Mouse (Mus musculus): ENCODE measurements around the gene Slc26a5.
A peak's percentile ranks its signal among the peaks of the same experiment; 100 is the strongest.

The Slc26a5 gene

GRCm38 (mm10) chr5:21810924-21811323 lies 54.5 kb downstream of the Slc26a5 start:
- no peak for DNase-seq (ENCODE audit: low read depth, low spot score)

DNA sequence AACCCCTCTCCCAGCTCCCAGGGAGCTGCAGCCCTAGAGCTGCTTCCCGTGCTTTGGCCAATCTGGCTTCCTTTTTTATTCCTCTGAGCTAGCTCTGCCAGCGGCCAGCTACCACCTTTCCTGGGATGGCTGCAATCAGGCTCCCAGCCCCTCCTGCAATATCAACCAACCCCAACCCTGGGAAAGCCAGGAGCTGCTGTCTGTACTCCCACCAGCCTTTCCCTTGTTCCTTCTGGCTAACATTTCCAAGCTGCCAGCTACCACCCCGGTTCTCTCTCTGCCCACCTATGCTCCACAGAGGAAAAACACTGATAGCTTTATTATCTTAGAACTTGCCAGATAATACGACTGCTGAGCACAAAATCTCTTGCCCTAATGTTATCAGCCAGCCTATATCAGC lies 60.6 kb downstream of the Slc26a5 start:
- DNase-seq (ENCODE audit: low read depth, low spot score) = no peak

DNA sequence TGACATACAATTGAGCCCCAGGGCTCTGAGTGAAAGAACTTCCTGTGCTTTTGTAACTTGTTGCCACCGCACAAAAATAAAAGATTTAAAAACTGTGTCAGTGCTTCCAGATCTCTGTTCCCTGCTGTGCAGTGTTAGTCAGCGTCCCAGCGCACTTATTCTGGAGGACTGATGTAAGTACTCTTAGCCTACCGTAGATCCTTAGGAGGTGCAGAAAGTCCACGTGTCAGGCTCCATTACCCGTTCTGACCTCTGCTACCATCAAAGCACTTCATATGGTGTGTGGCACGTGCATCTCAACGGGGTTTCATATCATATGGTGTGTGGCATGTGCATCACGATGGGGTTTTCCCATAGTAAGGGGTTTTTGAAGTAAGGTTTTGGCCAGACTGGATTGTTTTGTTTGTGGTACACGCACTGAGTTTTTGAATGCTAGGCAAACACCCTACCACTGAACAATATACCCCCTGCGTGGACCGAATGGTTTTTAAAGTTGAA lies 61.7 kb downstream of the Slc26a5 start:
- no peak for DNase-seq (ENCODE audit: low read depth, low spot score)

DNA sequence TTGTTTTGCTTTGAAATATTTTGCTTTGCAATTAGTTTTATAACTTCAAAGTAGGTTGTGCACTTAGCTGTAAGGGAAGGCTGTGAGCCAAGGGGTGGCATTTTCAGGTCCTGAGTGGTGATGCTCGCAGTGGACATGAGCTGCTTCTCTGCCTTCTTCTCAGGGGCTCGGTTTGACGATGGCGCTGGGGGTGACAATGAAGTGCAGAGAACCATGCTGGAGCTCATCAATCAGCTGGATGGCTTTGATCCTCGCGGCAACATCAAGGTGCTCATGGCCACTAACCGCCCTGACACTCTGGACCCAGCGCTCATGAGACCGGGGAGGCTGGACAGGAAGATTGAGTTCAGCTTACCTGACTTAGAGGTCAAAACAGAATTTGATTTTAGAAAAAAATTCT lies 62.5 kb downstream of the Slc26a5 start:
- DNase-seq (ENCODE audit: low read depth, low spot score) = no peak

DNA sequence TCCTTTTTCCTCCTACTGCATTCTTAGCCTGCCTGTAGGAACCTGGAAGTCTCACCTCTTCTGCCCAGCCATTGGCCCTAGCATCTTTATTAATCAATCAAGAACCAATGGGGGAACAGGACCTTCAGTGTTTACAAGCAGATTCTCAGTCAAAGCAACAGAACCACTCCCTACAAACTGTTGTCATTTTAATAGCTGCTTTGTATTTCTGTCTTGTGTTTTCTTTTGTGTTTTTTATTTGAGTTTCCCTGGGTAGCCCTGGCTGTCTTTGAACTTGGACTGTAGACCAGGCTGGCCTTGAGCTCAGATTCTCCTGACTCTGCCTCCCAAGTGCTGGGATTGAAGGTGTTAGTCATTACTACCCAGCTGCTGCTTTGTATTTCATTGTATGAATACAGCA lies 73.2 kb downstream of the Slc26a5 start:
- DNase-seq (ENCODE audit: low read depth, low spot score) = no peak

DNA sequence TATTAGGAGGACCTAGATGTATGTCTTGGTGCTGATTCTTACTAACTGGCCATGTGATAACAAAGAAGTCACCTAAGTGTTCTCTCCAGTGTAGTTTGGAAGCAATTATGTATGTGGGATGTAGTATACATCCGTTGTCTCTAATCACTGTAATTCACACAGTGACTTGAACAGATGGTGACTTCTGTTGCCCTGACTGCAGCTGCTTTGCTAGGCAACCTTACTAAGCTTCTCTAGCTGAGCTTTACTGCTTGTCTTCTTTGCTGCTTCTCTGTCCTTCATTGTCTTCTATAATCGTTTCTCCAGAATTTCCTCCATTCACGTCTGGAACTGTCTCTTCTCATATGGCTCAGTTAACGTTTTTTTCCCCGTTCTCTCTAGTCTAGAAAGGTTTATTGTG lies 76.3 kb downstream of the Slc26a5 start:
- DNase-seq (ENCODE audit: low read depth, low spot score) = no peak

- no peak for DNase-seq (ENCODE audit: low read depth, low spot score)
These were observed 78.0 kb downstream of the Slc26a5 start for GRCm38 (mm10) chr5:21787186-21788105.

DNA sequence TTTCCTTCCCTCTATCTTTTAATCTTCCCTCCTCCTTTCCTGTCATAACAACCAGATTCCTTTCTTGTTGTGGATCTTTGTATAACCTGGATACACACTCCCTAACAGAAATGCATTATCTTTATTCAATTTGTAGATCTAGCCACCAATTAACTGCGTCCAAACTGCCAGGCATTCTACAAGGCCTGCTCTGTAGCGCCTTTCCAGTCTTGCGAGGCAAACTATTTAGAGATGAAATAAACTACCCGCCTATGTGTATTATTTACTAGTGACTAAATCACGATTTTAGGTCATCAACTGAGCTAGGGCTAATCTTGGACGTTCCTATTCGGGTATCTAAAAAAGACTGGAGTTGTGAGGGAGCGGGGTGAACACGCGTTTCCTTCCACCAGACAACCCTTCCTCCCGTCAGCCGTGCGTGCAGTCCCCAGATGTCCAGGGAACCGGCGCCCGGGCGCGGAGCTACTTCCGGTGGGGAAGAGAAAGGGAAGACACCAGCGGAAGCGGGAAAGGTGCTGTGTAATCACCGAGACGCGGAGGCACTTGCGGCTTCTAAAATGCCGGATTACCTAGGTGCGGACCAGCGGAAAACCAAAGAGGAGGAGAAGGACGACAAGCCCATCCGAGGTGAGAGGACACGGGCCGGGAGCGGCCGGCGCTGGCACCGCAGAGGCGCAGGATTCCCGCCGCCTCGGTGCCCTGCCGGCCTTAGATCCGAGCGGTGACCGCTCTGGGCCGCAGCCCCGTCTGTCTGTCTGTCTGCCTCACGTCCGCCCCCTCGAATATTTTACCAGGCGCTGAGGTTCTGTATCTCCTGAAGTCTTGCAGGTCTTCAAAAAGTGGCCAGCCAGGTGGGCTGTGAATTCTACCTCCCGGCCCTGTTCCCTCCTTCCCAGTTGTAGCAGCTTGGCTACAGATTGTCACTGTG lies 78.9 kb downstream of the Slc26a5 start:
- peak; percentile 86 for DNase-seq (ENCODE audit: low read depth, low spot score)

DNA sequence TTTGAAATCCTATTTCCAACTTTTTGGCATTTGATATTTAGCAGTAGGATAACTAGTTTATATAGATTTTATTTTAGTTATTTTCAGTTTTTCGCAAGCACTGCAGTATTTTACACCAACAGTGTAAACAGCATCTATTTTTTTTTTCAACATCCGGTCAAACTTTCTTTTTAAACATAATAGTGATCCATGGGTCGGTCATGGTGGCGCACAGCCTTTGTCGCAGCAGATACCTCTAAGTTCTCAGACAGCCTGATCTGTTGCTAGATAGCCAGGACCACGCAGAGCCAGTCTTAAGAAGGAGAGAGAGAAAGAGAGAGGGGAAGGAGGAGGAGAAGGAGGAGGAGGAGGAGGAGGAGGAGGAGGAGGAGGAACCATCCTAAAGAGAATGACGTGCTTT lies 79.6 kb downstream of the Slc26a5 start:
- no peak for DNase-seq (ENCODE audit: low read depth, low spot score)

DNA sequence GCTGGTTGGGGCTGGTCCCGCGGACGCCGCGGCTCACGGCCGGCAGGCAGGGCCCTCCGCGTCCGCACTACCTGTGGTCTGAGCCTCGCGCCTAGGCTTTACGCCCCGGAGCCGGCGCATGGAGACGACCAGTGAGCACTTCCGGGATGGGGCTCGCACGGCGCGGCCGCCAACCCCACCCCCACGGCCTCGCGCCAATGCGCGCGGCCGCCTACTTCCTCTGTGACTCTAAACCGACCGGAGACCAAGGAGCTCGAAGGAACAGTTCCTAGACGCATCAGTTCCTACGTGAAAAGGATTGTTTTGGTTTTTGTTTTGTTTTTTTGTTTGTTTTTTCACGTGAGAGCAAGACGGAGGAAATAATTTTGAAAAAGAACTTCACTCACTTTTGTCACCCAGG lies 80.4 kb downstream of the Slc26a5 start, which contains the start of the genes Dnajc2 and Psmc2:
Gene Dnajc2 (minus strand): TSS at position 199 of the 400 bp plus-strand sequence.
Gene Psmc2 (plus strand): TSS at position 231 of the 400 bp plus-strand sequence.
- peak; percentile 83 for DNase-seq (ENCODE audit: low read depth, low spot score)

- no peak for DNase-seq (ENCODE audit: low read depth, low spot score)
These were observed 81.0 kb downstream of the Slc26a5 start for GRCm38 (mm10) chr5:21784161-21785052.

DNA sequence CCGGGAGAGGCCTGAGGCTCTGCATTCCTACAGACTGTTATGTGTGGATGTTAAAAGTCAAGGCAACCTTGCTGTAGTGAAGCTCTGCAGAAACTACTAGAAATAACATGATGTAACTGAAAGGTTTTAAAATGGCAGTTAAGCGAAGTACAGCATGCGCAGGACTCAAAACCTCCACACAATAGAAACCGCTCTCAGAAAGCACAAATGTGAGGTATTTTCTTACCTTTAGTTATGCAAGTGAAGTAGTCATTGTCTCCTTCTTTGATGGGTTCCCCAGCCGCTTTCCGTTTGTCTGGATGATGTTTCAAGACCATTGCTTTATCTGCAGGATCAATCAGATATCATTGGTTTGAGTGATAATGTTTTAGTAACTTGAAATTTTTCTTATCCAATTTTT lies 88.9 kb downstream of the Slc26a5 start:
- DNase-seq (ENCODE audit: low read depth, low spot score) = no peak

DNA sequence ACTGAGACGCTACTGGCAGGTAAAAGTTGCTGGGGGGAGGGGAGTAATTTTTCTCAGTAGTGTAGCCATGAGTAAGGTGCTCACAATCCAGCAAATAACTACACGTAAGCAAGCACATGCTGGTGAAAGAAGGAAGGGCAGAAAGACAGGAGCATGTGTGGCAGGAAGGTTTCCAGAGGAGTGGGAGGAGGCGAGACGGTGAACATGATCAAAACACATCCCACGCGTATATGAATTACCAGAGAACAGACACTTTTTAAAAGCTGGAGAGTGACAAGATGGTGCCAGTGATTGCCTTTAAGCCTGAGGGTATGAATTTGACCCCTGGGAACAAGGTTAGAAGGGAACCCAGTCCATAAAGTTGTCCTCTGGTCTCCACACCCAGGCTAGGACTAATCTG lies 95.6 kb downstream of the Slc26a5 start:
- DNase-seq (ENCODE audit: low read depth, low spot score) = no peak

DNA sequence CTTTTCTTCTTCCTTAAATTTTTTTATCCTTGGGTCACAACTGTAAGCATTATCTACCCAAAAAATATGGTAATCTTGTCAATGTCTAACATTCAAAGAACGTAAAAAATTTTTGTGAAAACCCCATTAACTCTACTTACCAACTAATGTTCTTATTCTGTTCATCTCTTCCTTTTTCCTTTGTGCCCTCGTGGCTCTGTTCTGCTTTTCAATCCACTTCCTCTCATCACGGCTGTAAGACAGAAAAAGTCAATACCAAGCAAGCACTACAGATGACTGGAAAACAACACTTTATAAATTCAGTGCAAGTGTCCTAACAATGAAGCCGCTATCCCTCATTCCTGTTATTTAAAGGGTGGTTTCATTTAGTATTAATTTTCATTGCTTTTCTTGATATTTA lies 96.9 kb downstream of the Slc26a5 start:
- no peak for DNase-seq (ENCODE audit: low read depth, low spot score)
